Mouse (Mus musculus) intestine, embryonic 15.5 days (tissue): ENCODE measurements around the gene Nav2. TPM values are rescaled to one million over a fixed set of nuclear protein-coding genes. Genes with fewer than 3 reads are reported as not detected.

ENCODE experiments used
- ATAC-seq: fragments of 200-750 bp; cut with Nextera tagmentation; 2 replicates; pipeline ENCODE4 v1.8.0; 2017; ENCODE audit warnings: moderate TSS enrichment, moderate library complexity
- H3K27ac ChIP-seq: fragments of 300-500 bp; sonication (generic); 2 replicates; pipeline ENCODE4 v1.5.1; 2015; ENCODE audit warnings: mild to moderate bottlenecking, inconsistent platforms
- H3K27me3 ChIP-seq: fragments of 300-500 bp; sonication (generic); replicated peaks from 2 replicates; pipeline ENCODE4 v1.6.1; 2015; ENCODE audit warnings: inconsistent platforms
- H3K36me3 ChIP-seq: fragments of 300-500 bp; sonication (generic); 2 replicates; pipeline ENCODE4 v1.6.1; 2015; ENCODE audit warnings: inconsistent platforms
- H3K4me1 ChIP-seq: fragments of 300-500 bp; sonication (generic); replicated peaks from 2 replicates; pipeline ENCODE4 v1.6.1; 2015; ENCODE audit warnings: inconsistent platforms
- H3K4me2 ChIP-seq: fragments of 300-500 bp; sonication (generic); replicated peaks from 2 replicates; pipeline ENCODE4 v1.6.1; 2015; ENCODE audit warnings: mild to moderate bottlenecking, inconsistent platforms
- H3K4me3 ChIP-seq: fragments of 300-500 bp; sonication (generic); replicated peaks from 2 replicates; pipeline ENCODE4 v1.5.1; 2015; ENCODE audit warnings: inconsistent platforms
- H3K9ac ChIP-seq: fragments of 300-500 bp; sonication (generic); 2 replicates; pipeline ENCODE4 v1.6.1; 2015; ENCODE audit warnings: inconsistent platforms
- H3K9me3 ChIP-seq: fragments of 300-500 bp; sonication (generic); 2 replicates; pipeline ENCODE4 v1.6.1; 2016; ENCODE audit warnings: inconsistent platforms
- WGBS: fragments of 180-500 bp; shearing (Covaris S2); methylation state at CpG from one replicate; pipeline ENCODE4 v1.1.7; 2015; 5-methylcytosine and 5-hydroxymethylcytosine counted together
- polyA plus RNA-seq: library from polyadenylated mRNA; unstranded; fragments of >200 nt; fragmentation: Nextera tagmentation; extraction: Ambion mirVana; gene quantifications from 2 replicates; pipeline ENCODE4 v1.2.1, GENCODE M21; 2015

The Nav2 gene
- polyA plus RNA-seq, 1 experiment from 2014 or later: 17.7 TPM

DNA sequence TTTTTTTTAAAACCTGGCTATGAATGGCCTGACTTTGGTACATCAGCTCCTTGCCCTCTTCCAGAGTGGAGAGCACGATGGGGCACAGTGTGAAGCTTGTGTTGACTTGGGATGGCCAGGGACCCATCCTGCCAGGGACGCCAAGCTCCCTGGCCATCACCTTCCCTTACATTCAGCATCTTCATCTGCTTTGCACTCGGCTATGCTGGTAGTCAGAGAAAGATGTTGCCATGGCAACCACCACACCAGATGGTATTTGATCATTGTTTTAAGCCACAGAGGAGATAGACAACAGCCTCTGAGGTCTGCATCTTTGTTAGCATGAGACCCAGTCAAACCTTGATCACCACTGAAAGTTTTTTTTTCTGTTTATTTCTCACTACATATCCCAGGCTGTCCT lies 483.7 kb downstream of the Nav2 start:
- H3K9ac ChIP-seq: no peak overlapping the region
- H3K4me2 ChIP-seq: no peak overlapping the region
- no peak overlapping the region for H3K27ac ChIP-seq
- H3K36me3 ChIP-seq: no peaks in the 10 kb centered on the region
- no peaks in the 10 kb centered on the region for H3K9me3 ChIP-seq
- WGBS: 61% methylated on average over 3 of the region's 3 CpGs
- no peaks in the 10 kb centered on the region for H3K4me1 ChIP-seq
- no peaks in the 10 kb centered on the region for H3K27me3 ChIP-seq
- ATAC-seq: no peak
- H3K4me3 ChIP-seq: no peak overlapping the region

- H3K27me3 ChIP-seq: no peaks in the 10 kb centered on the region
- H3K4me3 ChIP-seq: no peak overlapping the region
- 54% methylated on average over 3 of the region's 3 CpGs for WGBS
- ATAC-seq: no peak
- H3K27ac ChIP-seq: no peak overlapping the region
- H3K9me3 ChIP-seq: no peaks in the 10 kb centered on the region
- no peak overlapping the region for H3K4me2 ChIP-seq
- H3K4me1 ChIP-seq: no peaks in the 10 kb centered on the region
- H3K9ac ChIP-seq: no peak overlapping the region
- H3K36me3 ChIP-seq: no peaks in the 10 kb centered on the region
These were observed 484.3 kb downstream of the Nav2 start for GRCm38 (mm10) chr7:49392834-49393233.

- no peak overlapping the region for H3K9ac ChIP-seq
- ATAC-seq: no peak
- H3K4me1 ChIP-seq: 0 out of 2 replicates have a peak, but pooled peaks cover 4% of the 10 kb centered on the region
- H3K27ac ChIP-seq: no peak overlapping the region
- H3K9me3 ChIP-seq: no peaks in the 10 kb centered on the region
- H3K4me2 ChIP-seq: no peak overlapping the region
- no peaks in the 10 kb centered on the region for H3K27me3 ChIP-seq
- 93% methylated on average over 7 of the region's 7 CpGs for WGBS
- no peak overlapping the region for H3K4me3 ChIP-seq
- H3K36me3 ChIP-seq: no peaks in the 10 kb centered on the region
These were observed 485.3 kb downstream of the Nav2 start for GRCm38 (mm10) chr7:49393857-49394256.

- Histone ChIP-seq H3K27ac (no peak overlapping the region), H3K9ac (no peak overlapping the region), H3K9me3 (no peaks in the 10 kb centered on the region), H3K4me3 (no peak overlapping the region), H3K27me3 (no peaks in the 10 kb centered on the region), H3K4me1 (0 out of 2 replicates have a peak, but pooled peaks cover 4% of the 10 kb centered on the region), H3K4me2 (no peak overlapping the region), H3K36me3 (no peaks in the 10 kb centered on the region; the same call in 1 of the 2 replicates)
- no peak for ATAC-seq
- 76% methylated on average over 1 of the region's 1 CpGs for WGBS
These were observed 487.7 kb downstream of the Nav2 start for GRCm38 (mm10) chr7:49396202-49396601.

DNA sequence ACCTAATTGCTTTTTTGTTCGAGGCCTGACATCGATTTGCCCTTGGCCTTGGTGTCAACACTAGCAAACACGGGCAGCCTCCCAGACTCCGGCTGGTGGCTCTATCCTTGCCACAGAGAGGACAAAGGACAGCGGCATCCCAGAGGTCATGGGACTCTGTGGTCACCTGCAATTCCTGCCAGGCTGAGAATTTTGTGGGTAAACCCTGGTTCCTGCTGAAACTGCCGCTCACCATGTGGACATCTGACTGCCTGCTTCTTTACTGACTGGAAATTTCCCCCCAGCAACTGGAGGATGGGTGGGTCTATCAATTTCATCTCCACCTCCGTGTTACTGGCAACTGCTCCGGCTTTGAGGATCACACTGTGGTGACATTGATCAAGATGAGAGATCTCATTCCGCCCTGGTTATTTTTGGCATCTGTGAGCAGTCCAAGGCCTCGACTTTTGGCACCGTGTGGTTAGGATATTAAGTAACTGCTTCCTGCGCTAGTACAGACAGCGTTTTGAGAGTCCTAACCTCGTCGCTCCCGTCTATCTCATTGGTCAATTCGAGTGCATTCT lies 489.0 kb downstream of the Nav2 start:
- no peak for ATAC-seq
- Histone ChIP-seq H3K9me3 (no peaks in the 10 kb centered on the region), H3K4me1 (0 out of 2 replicates have a peak, but pooled peaks cover 4% of the 10 kb centered on the region), H3K9ac (no peak overlapping the region), H3K4me3 (no peak overlapping the region), H3K36me3 (no peaks in the 10 kb centered on the region; the same call in 1 of the 2 replicates), H3K27ac (no peak overlapping the region), H3K27me3 (no peaks in the 10 kb centered on the region), H3K4me2 (no peak overlapping the region)
- 64% methylated on average over 17 of the region's 17 CpGs for WGBS

DNA sequence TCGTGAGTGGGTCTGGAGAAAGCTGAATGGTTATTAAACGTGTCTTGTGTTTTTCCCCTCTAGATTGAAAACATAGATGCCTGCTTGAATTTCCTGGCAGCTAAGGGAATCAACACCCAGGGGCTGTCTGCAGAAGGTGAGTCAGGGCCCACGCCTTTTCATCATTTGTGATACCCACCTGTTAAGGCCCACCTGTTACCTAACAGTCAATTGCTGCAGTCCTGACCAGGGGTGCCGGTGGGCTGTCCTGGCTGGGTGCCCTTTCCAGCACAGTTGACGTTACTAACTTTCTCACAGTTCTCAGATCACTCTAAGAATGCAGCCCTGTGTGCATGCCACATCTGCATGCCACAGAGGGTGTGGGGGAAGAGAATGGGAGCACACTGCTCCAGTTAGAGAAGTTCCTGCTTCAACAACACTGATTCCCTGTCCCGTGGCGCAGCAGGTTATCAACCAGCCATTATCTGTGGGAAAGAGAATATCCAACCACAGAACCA lies 489.6 kb downstream of the Nav2 start:
- ATAC-seq: no peak
- no peaks in the 10 kb centered on the region for H3K9me3 ChIP-seq

GRCm38 (mm10) chr7:49399314-49399713 lies 490.8 kb downstream of the Nav2 start:
- 41% methylated on average over 2 of the region's 2 CpGs for WGBS
- Histone ChIP-seq H3K4me1 (0 out of 2 replicates have a peak, but pooled peaks cover 4% of the 10 kb centered on the region), H3K9ac (no peak overlapping the region), H3K9me3 (no peaks in the 10 kb centered on the region), H3K4me3 (no peak overlapping the region), H3K27ac (no peak overlapping the region), H3K36me3 (no peaks in the 10 kb centered on the region; the same call in 1 of the 2 replicates), H3K27me3 (no peaks in the 10 kb centered on the region), H3K4me2 (no peak overlapping the region)
- ATAC-seq: peak; percentile 50

More for the DNA sequence above, 489.6 kb downstream of the Nav2 start:
- Histone ChIP-seq H3K27me3 (no peaks in the 10 kb centered on the region), H3K4me2 (no peak overlapping the region), H3K9ac (no peak overlapping the region), H3K27ac (no peak overlapping the region), H3K4me1 (0 out of 2 replicates have a peak, but pooled peaks cover 4% of the 10 kb centered on the region), H3K4me3 (no peak overlapping the region), H3K36me3 (no peaks in the 10 kb centered on the region; the same call in 1 of the 2 replicates)
- 71% methylated on average over 7 of the region's 7 CpGs for WGBS

DNA sequence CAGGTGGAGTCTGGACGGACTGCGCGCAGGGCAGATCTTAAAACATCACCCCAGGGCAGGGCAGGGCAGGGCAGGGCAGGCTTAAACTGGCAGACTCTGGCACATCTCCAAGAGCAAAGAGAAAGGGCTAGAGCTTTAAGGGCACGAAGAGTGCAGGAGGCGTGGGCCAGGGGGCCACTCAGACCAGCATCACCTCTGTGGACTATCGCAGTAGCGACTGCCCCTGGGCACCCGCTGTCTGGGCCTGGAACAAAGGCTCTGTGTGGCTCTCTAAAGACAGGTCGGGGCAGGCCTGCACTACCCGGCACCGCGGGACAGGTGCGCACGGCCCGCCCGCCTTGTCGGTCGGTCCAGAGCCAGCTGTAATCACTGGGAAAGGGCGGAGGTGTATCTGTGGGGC lies 491.9 kb downstream of the Nav2 start:
- no peak overlapping the region for H3K9ac ChIP-seq
- peak; percentile 78 for ATAC-seq
- H3K4me3 ChIP-seq: no peak overlapping the region
- 72% methylated on average over 19 of the region's 19 CpGs for WGBS
- no peaks in the 10 kb centered on the region; the same call in 1 of the 2 replicates for H3K36me3 ChIP-seq
- 0 out of 2 replicates have a peak, but pooled peaks cover 4% of the 10 kb centered on the region for H3K4me1 ChIP-seq
- H3K27me3 ChIP-seq: no peaks in the 10 kb centered on the region
- H3K27ac ChIP-seq: no peak overlapping the region
- no peaks in the 10 kb centered on the region for H3K9me3 ChIP-seq
- H3K4me2 ChIP-seq: no peak overlapping the region

DNA sequence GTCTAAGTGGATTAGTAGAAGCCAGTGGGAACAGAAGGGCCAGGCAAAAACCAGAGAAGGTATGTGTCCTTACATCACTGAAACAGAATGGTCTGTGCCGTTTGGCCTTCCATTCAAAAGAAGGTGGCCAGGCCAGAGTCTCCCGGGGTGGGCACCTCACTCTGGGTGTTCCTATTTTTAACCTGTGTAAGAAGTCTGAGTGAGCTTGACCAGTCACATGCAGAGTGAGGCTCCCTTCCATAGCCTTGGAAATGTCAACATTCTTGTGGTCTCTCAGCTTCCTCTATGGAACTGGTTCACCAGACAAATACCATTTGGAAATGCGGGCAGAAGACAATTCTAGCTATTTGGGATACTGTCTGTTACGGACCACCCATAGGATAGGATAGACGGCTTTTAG lies 494.0 kb downstream of the Nav2 start:
- ATAC-seq: no peak
- H3K4me2 ChIP-seq: no peak overlapping the region
- 91% methylated on average over 5 of the region's 5 CpGs for WGBS
- H3K27me3 ChIP-seq: no peaks in the 10 kb centered on the region
- no peaks in the 10 kb centered on the region; the same call in 1 of the 2 replicates for H3K36me3 ChIP-seq
- H3K9me3 ChIP-seq: no peaks in the 10 kb centered on the region
- H3K4me1 ChIP-seq: 0 out of 2 replicates have a peak, but pooled peaks cover 4% of the 10 kb centered on the region
- no peak overlapping the region for H3K9ac ChIP-seq
- H3K4me3 ChIP-seq: no peak overlapping the region
- no peak overlapping the region for H3K27ac ChIP-seq

DNA sequence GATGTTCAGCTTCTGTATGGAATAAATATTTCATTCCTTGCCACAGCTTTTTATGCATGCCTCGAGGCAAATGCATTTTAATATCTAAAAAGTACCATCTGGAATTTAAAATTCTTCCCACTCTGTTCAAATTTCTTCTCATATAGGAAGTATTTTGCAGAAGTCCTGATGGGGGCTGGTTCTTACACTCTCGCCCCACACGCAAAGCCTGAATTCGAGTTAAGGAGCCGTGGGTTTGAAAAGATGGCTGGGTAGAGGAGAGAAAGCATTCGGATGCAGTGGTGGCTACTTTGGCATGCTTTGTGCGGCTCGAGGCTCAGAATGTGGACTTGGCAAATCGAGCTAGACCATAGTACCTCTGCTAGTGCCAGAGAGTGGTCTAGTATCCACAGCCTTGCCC lies 499.2 kb downstream of the Nav2 start:
- Histone ChIP-seq H3K4me3 (no peak overlapping the region), H3K4me2 (no peak overlapping the region), H3K27ac (no peak overlapping the region), H3K4me1 (no peaks in the 10 kb centered on the region), H3K36me3 (peaks cover 3% of the 10 kb centered on the region; the same call in 1 of the 2 replicates), H3K9me3 (no peaks in the 10 kb centered on the region), H3K27me3 (no peaks in the 10 kb centered on the region), H3K9ac (no peak overlapping the region)
- no peak for ATAC-seq
- 90% methylated on average over 9 of the region's 9 CpGs for WGBS

GRCm38 (mm10) chr7:49408625-49409024 lies 500.1 kb downstream of the Nav2 start:
- no peak overlapping the region for H3K4me2 ChIP-seq
- no peak overlapping the region for H3K9ac ChIP-seq
- no peaks in the 10 kb centered on the region for H3K9me3 ChIP-seq
- H3K27ac ChIP-seq: no peak overlapping the region
- no peaks in the 10 kb centered on the region for H3K27me3 ChIP-seq
- peaks cover 3% of the 10 kb centered on the region; the same call in 1 of the 2 replicates for H3K36me3 ChIP-seq
- no peaks in the 10 kb centered on the region for H3K4me1 ChIP-seq
- no peak for ATAC-seq
- no peak overlapping the region for H3K4me3 ChIP-seq
- WGBS: 94% methylated on average over 7 of the region's 7 CpGs

GRCm38 (mm10) chr7:49409265-49409664 lies 500.7 kb downstream of the Nav2 start:
- whole genome bisulfite sequencing: 95% methylated on average over 3 of the region's 3 CpGs
- Histone ChIP-seq H3K4me3 (no peak overlapping the region), H3K9me3 (no peaks in the 10 kb centered on the region), H3K4me2 (no peak overlapping the region), H3K27me3 (no peaks in the 10 kb centered on the region), H3K4me1 (no peaks in the 10 kb centered on the region), H3K9ac (no peak overlapping the region), H3K36me3 (peaks cover 6% of the 10 kb centered on the region), H3K27ac (no peak overlapping the region)
- no peak for ATAC-seq

GRCm38 (mm10) chr7:49410188-49410587 lies 501.7 kb downstream of the Nav2 start:
- Histone ChIP-seq H3K9me3 (no peaks in the 10 kb centered on the region), H3K9ac (no peak overlapping the region), H3K27ac (no peak overlapping the region), H3K4me1 (no peaks in the 10 kb centered on the region), H3K4me2 (no peak overlapping the region), H3K36me3 (peaks cover 8% of the 10 kb centered on the region), H3K27me3 (no peaks in the 10 kb centered on the region), H3K4me3 (no peak overlapping the region)
- 88% methylated on average over 5 of the region's 5 CpGs for WGBS
- ATAC-seq: no peak
